Mouse (Mus musculus) CH12.LX (cell line): ENCODE results near the gene Agrp.

Experiments
- CHD1 ChIP-seq: IDR thresholded peaks from 2 replicates; pipeline ENCODE4 v1.6.1; 2012; ENCODE audit warnings: low read depth, low read length, improper control_type of control experiment, inconsistent platforms
- CTCF ChIP-seq, 2 experiments: IDR thresholded peaks in 1 of 2; conservative IDR thresholded peaks in 1 of 2; 2 replicates each; pipeline ENCODE4 v1.5.1; 2011 to 2012; ENCODE audit warnings: low read depth in 2 of 2, low read length in 2 of 2, improper control_type of control experiment in 1 of 2, inconsistent platforms in 1 of 2, mild to moderate bottlenecking in 1 of 2, moderate library complexity in 1 of 2
- JUND ChIP-seq: conservative IDR thresholded peaks from 2 replicates; pipeline ENCODE4 v1.6.1; 2011; ENCODE audit warnings: low read depth, low read length, improper control_type of control experiment
- MAX ChIP-seq: IDR thresholded peaks from 2 replicates; pipeline ENCODE4 v1.6.1; 2011; ENCODE audit warnings: low read length, improper control_type of control experiment
- NRF1 ChIP-seq: IDR thresholded peaks from 2 replicates; pipeline ENCODE4 v1.6.1; 2014; ENCODE audit warnings: low read depth, mild to moderate bottlenecking, inconsistent platforms, low read length, improper control_type of control experiment, moderate library complexity
- POLR2A ChIP-seq: IDR thresholded peaks from 2 replicates; pipeline ENCODE4 v1.6.1; 2011; ENCODE audit warnings: low read depth, mild to moderate bottlenecking, improper control_type of control experiment, low read length
- UBTF ChIP-seq: IDR thresholded peaks from 2 replicates; pipeline ENCODE4 v1.6.1; 2012; ENCODE audit warnings: low read depth, mild to moderate bottlenecking, inconsistent platforms, low read length, improper control_type of control experiment, moderate library complexity
- USF1 ChIP-seq: IDR thresholded peaks from 2 replicates; pipeline ENCODE4 v1.6.1; 2014; ENCODE audit warnings: low read depth, mild to moderate bottlenecking, inconsistent platforms, low read length, improper control_type of control experiment
- ZC3H11A ChIP-seq: IDR thresholded peaks from 2 replicates; pipeline ENCODE4 v1.6.1; 2012; ENCODE audit warnings: low read depth, mild to moderate bottlenecking, inconsistent platforms, low read length, improper control_type of control experiment
- ZKSCAN1 ChIP-seq: IDR thresholded peaks from 2 replicates; pipeline ENCODE4 v1.6.1; 2012; ENCODE audit warnings: low read depth, inconsistent platforms, low read length, improper control_type of control experiment, borderline replicate concordance
- ZMIZ1 ChIP-seq: IDR thresholded peaks from 2 replicates; pipeline ENCODE4 v1.6.1; 2012; ENCODE audit warnings: low read depth, mild to moderate bottlenecking, inconsistent platforms, low read length, improper control_type of control experiment
- ZNF384 ChIP-seq: IDR thresholded peaks from 2 replicates; pipeline ENCODE4 v1.6.1; 2012; ENCODE audit warnings: low read depth, low read length, improper control_type of control experiment, inconsistent platforms

DNA sequence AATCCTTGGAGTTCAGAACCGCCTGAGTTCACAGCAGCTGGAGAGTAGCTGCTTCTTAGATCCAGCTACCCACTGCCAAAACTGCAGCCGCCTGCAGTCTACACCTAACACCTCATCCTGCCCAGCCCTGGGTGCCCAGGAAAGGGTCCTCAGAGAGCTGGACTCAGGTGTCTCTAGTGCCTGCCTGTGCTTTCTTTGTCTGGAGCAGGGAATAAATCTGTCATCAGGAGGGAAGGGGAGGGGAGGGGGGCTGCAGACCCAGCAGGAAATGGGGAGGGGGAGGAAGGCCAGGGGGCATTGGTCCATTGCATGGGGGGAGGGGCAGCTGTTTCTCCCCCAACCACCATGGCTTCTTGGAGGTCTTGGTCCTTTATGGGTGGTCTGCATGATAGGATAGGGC lies 117.6 kb downstream of the Agrp start:
- TF ChIP-seq USF1 (no peak), POLR2A (no peak), ZC3H11A (no peak), CTCF (conservative IDR thresholded peaks at IDR 0.05 in 1 of 2, IDR thresholded peaks at IDR 0.05 in 1 of 2; ENCODE audit: low read depth in 2 of 2, low read length in 2 of 2) (no peak), UBTF (no peak), CHD1 (no peak), MAX (no peak), ZKSCAN1 (no peak), ZNF384 (no peak), JUND (no peak), NRF1 (no peak), ZMIZ1 (no peak)
